Mouse (Mus musculus) heart, adult 2 months (tissue): ENCODE results near the gene Ube2e1.

ENCODE experiments used
- CTCF ChIP-seq: fragments of 200-600 bp; IDR thresholded peaks from 2 replicates; pipeline ENCODE4 v1.8.1; 2022; ENCODE audit warnings: antibody characterized with exemption, mild to moderate bottlenecking, moderate library complexity
- EP300 ChIP-seq: fragments of 200-500 bp; IDR thresholded peaks from 2 replicates; pipeline ENCODE4 v1.6.1; 2011; ENCODE audit warnings: low read depth, low read length, control low read depth; ENCODE audit not compliant: insufficient read depth
- POLR2A ChIP-seq: fragments of 200-500 bp; IDR thresholded peaks from 2 replicates; pipeline ENCODE4 v1.6.1; 2011; ENCODE audit warnings: mild to moderate bottlenecking, low read depth, low read length, control low read depth; ENCODE audit not compliant: insufficient read depth

- no peak for TF ChIP-seq CTCF
- no peak for TF ChIP-seq POLR2A
- TF ChIP-seq EP300: no peak
These were observed 39.1 kb downstream of the Ube2e1 start for GRCm38 (mm10) chr14:18292578-18292977.
